Comparison of ENCODE assay signal across 26 mouse cellular contexts in the genomic region with DNA sequence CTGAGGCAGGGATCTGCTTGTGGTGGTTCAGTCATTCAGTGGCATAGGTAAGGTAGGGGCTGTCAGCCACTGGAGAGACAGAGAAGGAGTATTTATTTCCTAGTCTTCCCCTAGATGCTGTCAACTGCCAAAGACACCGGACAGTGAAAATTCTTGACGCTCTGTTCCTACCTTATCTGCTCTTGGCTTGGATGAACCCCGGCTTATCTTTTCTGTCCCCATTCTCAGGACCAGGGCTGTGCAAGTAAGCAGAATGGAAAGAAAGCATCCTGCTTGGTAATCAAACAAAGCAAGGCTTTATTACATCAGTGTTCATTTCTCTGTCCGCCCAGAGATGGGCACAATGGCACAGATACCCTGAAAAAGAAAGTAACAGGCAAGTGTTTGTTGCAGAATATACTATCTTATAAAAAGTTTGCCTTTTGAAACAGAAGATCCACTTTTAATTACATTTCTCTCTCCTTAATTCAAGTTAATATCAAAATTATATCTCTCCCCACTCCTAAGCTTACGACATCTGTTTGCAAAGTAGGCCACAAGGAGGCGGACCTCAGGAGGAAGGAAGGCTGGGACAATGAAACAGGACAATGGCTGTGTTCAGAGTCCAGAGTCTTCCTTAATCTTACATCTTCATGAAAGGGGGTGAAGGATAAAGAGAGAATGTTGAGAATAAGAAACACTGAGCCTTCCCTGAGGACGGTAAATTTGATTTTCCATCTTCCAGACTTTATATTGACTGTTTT.
DNase-seq lines count a peak whose midpoint lies in the region; ATAC-seq and TF ChIP-seq lines count a peak whose summit lies in the region.
"Had no signal": no experiment of that assay in that cellular context is flagged by ENCODE, and none has a peak within 500 bp of the region (broad histone marks: within the 10 kb centered on the region; RNA-seq: fewer than 3 reads in every experiment).

No protein-coding gene starts in this region.

- H3K4me3 ChIP-seq in embryonic facial prominence, embryonic 13.5 days, result no peak overlapping the region
- H3K4me3 ChIP-seq in embryonic facial prominence, embryonic 10.5 days, result no peak overlapping the region
- no peak overlapping the region for H3K4me3 ChIP-seq in hindbrain, postnatal 0 days (ENCODE audit: low read length)
- no peak overlapping the region for H3K4me3 ChIP-seq in hindbrain, embryonic 16.5 days (ENCODE audit: low read length)
- H3K4me3 ChIP-seq in midbrain, embryonic 10.5 days, result no peak overlapping the region
- H3K4me3 ChIP-seq in midbrain, embryonic 16.5 days (ENCODE audit: low read depth, low read length), result no peak overlapping the region
- no peak overlapping the region for H3K4me3 ChIP-seq in embryonic fibroblast, embryonic 13.5 days (ENCODE audit: insufficient read depth, low read length)
- H3K4me3 ChIP-seq: forebrain, embryonic 13.5 days; heart, embryonic 12.5 days; hindbrain, embryonic 15.5 days; midbrain, embryonic 12.5 days; neural tube, embryonic 15.5 days; stomach, embryonic 15.5 days had no signal

- H3K27ac ChIP-seq in embryonic facial prominence, embryonic 13.5 days, result no peak overlapping the region
- H3K27ac ChIP-seq in embryonic facial prominence, embryonic 10.5 days (replicated peaks), result no peak overlapping the region
- no peak overlapping the region for H3K27ac ChIP-seq in hindbrain, postnatal 0 days
- no peak overlapping the region for H3K27ac ChIP-seq in hindbrain, embryonic 16.5 days (ENCODE audit: low read depth, low read length)
- peak overlapping the region; percentile 60; the same call in 1 of the 2 replicates for H3K27ac ChIP-seq in midbrain, embryonic 10.5 days (replicated peaks)
- no peak overlapping the region for H3K27ac ChIP-seq in midbrain, embryonic 16.5 days (ENCODE audit: low read length)
- H3K27ac ChIP-seq in embryonic fibroblast, embryonic 13.5 days (ENCODE audit: insufficient read depth, low read length), result peak overlapping the region; percentile 98
- H3K27ac ChIP-seq: forebrain, embryonic 13.5 days; hindbrain, embryonic 15.5 days; macrophage; midbrain, embryonic 12.5 days; neural tube, embryonic 15.5 days; stomach, embryonic 15.5 days had no signal

- peak overlapping the region; percentile 0; the same call in 1 of the 2 replicates for H3K4me2 ChIP-seq in embryonic facial prominence, embryonic 13.5 days
- H3K4me2 ChIP-seq in hindbrain, postnatal 0 days (ENCODE audit: low read depth, low read length), result no peak overlapping the region
- H3K4me2 ChIP-seq in hindbrain, embryonic 16.5 days (ENCODE audit: low read length), result no peak overlapping the region
- H3K4me2 ChIP-seq in midbrain, embryonic 16.5 days (ENCODE audit: low read length), result no peak overlapping the region
- H3K4me2 ChIP-seq: forebrain, embryonic 13.5 days; heart, embryonic 12.5 days; hindbrain, embryonic 15.5 days; liver, embryonic 11.5 days; midbrain, embryonic 12.5 days; neural tube, embryonic 15.5 days; stomach, embryonic 15.5 days had no signal

- H3K9ac ChIP-seq in embryonic facial prominence, embryonic 13.5 days, result no peak overlapping the region
- no peak overlapping the region for H3K9ac ChIP-seq in hindbrain, postnatal 0 days (replicated peaks; ENCODE audit: low read length)
- H3K9ac ChIP-seq in hindbrain, embryonic 16.5 days (ENCODE audit: low read depth, low read length), result no peak overlapping the region
- H3K9ac ChIP-seq in midbrain, embryonic 16.5 days (ENCODE audit: low read depth, low read length), result no peak overlapping the region
- H3K9ac ChIP-seq: forebrain, embryonic 13.5 days; heart, embryonic 12.5 days; hindbrain, embryonic 15.5 days; midbrain, embryonic 12.5 days; neural tube, embryonic 15.5 days; stomach, embryonic 15.5 days had no signal

- peaks cover 41% of the 10 kb centered on the region for H3K4me1 ChIP-seq in embryonic facial prominence, embryonic 13.5 days
- H3K4me1 ChIP-seq in embryonic facial prominence, embryonic 10.5 days, result peaks cover 20% of the 10 kb centered on the region
- H3K4me1 ChIP-seq in hindbrain, postnatal 0 days (ENCODE audit: insufficient read depth, low read length), result peaks cover 12% of the 10 kb centered on the region
- peaks cover 17% of the 10 kb centered on the region for H3K4me1 ChIP-seq in hindbrain, embryonic 16.5 days (ENCODE audit: control insufficient read depth, insufficient read depth, low read depth, low read length)
- peaks cover 30% of the 10 kb centered on the region for H3K4me1 ChIP-seq in midbrain, embryonic 10.5 days
- peaks cover 18% of the 10 kb centered on the region for H3K4me1 ChIP-seq in midbrain, embryonic 16.5 days (ENCODE audit: control insufficient read depth, insufficient read depth, low read length)
- peaks cover 26% of the 10 kb centered on the region for H3K4me1 ChIP-seq in embryonic fibroblast, embryonic 13.5 days (ENCODE audit: control insufficient read depth, insufficient read depth, low read length)

- TF ChIP-seq CTCF in hindbrain, postnatal 0 days (IDR thresholded peaks at IDR 0.05; ENCODE audit: low read depth), result peak; percentile 29
- TF ChIP-seq CTCF in embryonic fibroblast, embryonic 13.5 days (IDR thresholded peaks at IDR 0.05; ENCODE audit: borderline replicate concordance, insufficient read depth, low read length), result no peak

- 89% methylated on average over 7 of the region's 7 CpGs for WGBS in embryonic facial prominence, embryonic 13.5 days
- WGBS in embryonic facial prominence, embryonic 10.5 days, result 88% methylated on average over 7 of the region's 7 CpGs
- WGBS in hindbrain, postnatal 0 days, result 89% methylated on average over 7 of the region's 7 CpGs
- WGBS in hindbrain, embryonic 16.5 days, result 85% methylated on average over 7 of the region's 7 CpGs
- 84% methylated on average over 7 of the region's 7 CpGs for WGBS in midbrain, embryonic 10.5 days
- WGBS in midbrain, embryonic 16.5 days, result 72% methylated on average over 7 of the region's 7 CpGs

- peaks cover 32% of the 10 kb centered on the region for H3K36me3 ChIP-seq in embryonic facial prominence, embryonic 13.5 days
- H3K36me3 ChIP-seq in embryonic facial prominence, embryonic 10.5 days (replicated peaks), result no peaks in the 10 kb centered on the region; the same call in 1 of the 2 replicates
- no peaks in the 10 kb centered on the region for H3K36me3 ChIP-seq in hindbrain, postnatal 0 days (ENCODE audit: insufficient read depth, low read length)
- H3K36me3 ChIP-seq in hindbrain, embryonic 16.5 days (ENCODE audit: control insufficient read depth, insufficient read depth, low read length), result no peaks in the 10 kb centered on the region
- H3K36me3 ChIP-seq in midbrain, embryonic 10.5 days, result peaks cover 31% of the 10 kb centered on the region
- H3K36me3 ChIP-seq in midbrain, embryonic 16.5 days (ENCODE audit: control insufficient read depth, insufficient read depth, low read length), result no peaks in the 10 kb centered on the region
- H3K36me3 ChIP-seq: heart, embryonic 12.5 days; hindbrain, embryonic 15.5 days; neural tube, embryonic 15.5 days; stomach, embryonic 15.5 days had no signal

- no peaks in the 10 kb centered on the region for H3K27me3 ChIP-seq in embryonic facial prominence, embryonic 13.5 days
- no peaks in the 10 kb centered on the region for H3K27me3 ChIP-seq in embryonic facial prominence, embryonic 10.5 days (replicated peaks; ENCODE audit: low read depth, poor library complexity, severe bottlenecking)
- H3K27me3 ChIP-seq in hindbrain, postnatal 0 days (ENCODE audit: insufficient read depth, low read length), result no peaks in the 10 kb centered on the region
- H3K27me3 ChIP-seq in hindbrain, embryonic 16.5 days (replicated peaks; ENCODE audit: control insufficient read depth, insufficient read depth, low read length), result no peaks in the 10 kb centered on the region
- no peaks in the 10 kb centered on the region for H3K27me3 ChIP-seq in midbrain, embryonic 10.5 days (ENCODE audit: low read depth, poor library complexity, severe bottlenecking)
- no peaks in the 10 kb centered on the region for H3K27me3 ChIP-seq in midbrain, embryonic 16.5 days (ENCODE audit: control insufficient read depth, insufficient read depth, low read depth, low read length)
- H3K27me3 ChIP-seq: forebrain, embryonic 13.5 days; heart, embryonic 12.5 days; hindbrain, embryonic 15.5 days; midbrain, embryonic 12.5 days; neural tube, embryonic 15.5 days; stomach, embryonic 15.5 days had no signal

- TF ChIP-seq POLR2A in embryonic fibroblast, embryonic 13.5 days (IDR thresholded peaks at IDR 0.05; ENCODE audit: low read depth, low read length), result no peak

- H3K9me3 ChIP-seq in embryonic facial prominence, embryonic 13.5 days, result no peaks in the 10 kb centered on the region
- no peaks in the 10 kb centered on the region for H3K9me3 ChIP-seq in embryonic facial prominence, embryonic 10.5 days
- H3K9me3 ChIP-seq in hindbrain, postnatal 0 days (ENCODE audit: low read length), result no peaks in the 10 kb centered on the region
- no peaks in the 10 kb centered on the region for H3K9me3 ChIP-seq in hindbrain, embryonic 16.5 days (ENCODE audit: control insufficient read depth, low read length)
- H3K9me3 ChIP-seq in midbrain, embryonic 10.5 days (replicated peaks), result no peaks in the 10 kb centered on the region
- no peaks in the 10 kb centered on the region for H3K9me3 ChIP-seq in midbrain, embryonic 16.5 days (replicated peaks; ENCODE audit: control insufficient read depth, low read length, poor library complexity, severe bottlenecking)
- H3K9me3 ChIP-seq: forebrain, embryonic 13.5 days; heart, embryonic 12.5 days; hindbrain, embryonic 15.5 days; midbrain, embryonic 12.5 days; neural tube, embryonic 15.5 days; stomach, embryonic 15.5 days had no signal

- DNase-seq in embryonic facial prominence, embryonic 10.5 days (ENCODE audit: low spot score), result no peak
- DNase-seq in hindbrain, postnatal 0 days (ENCODE audit: low spot score), result no peak
- DNase-seq in midbrain, embryonic 10.5 days (ENCODE audit: low spot score), result no peak
- DNase-seq in adrenal gland, adult 8-10 months, result no peak
- DNase-seq: adrenal gland, postnatal 14 days; cerebellum, adult 11-12 months; cerebellum, postnatal 25 days; gastrocnemius, postnatal 14 days; heart, postnatal 4 days; kidney, adult 18-20 months; kidney, postnatal 10 days; lung, adult 2 months had no signal

- ATAC-seq in embryonic facial prominence, embryonic 13.5 days (ENCODE audit: insufficient number of reproducible peaks, insufficient read depth, low FRiP score, low TSS enrichment, low read depth), result no peak
- ATAC-seq in hindbrain, postnatal 0 days, result no peak
- no peak for ATAC-seq in hindbrain, embryonic 16.5 days
- no peak for ATAC-seq in midbrain, embryonic 16.5 days
- ATAC-seq: activated CD4-positive, CD25-positive, alpha-beta regulatory T cell, adult 4 months; CD4-positive, CD25-positive, alpha-beta regulatory T cell, adult 4 months; forebrain, embryonic 13.5 days had no signal

Comparison
In these comparisons a context has a peak if more than half of its experiments do, and no peak if none do; other contexts are left out.
1. H3K27ac ChIP-seq: peak in midbrain, embryonic 10.5 days (single experiment) and embryonic fibroblast, embryonic 13.5 days (single experiment); none in embryonic facial prominence, embryonic 13.5 days (single experiment), embryonic facial prominence, embryonic 10.5 days (single experiment), hindbrain, postnatal 0 days (single experiment), hindbrain, embryonic 16.5 days (single experiment) and midbrain, embryonic 16.5 days (single experiment).